In genomic region chr2:102804109-102804508, GRCm38 (mm10) we compare ENCODE assay signal across 8 mouse cellular contexts.
DNase-seq lines count a peak whose midpoint lies in the region; ATAC-seq and TF ChIP-seq lines count a peak whose summit lies in the region.

No protein-coding gene starts in this region.

- 41% methylated on average over 2 of the region's 2 CpGs for WGBS in hindbrain, postnatal 0 days
- 51% methylated on average over 2 of the region's 2 CpGs for WGBS in hindbrain, embryonic 10.5 days

- ATAC-seq in hindbrain, postnatal 0 days, result no peak
- no peak for ATAC-seq in erythroid progenitor cell, adult 5-6 weeks (replicated peaks; ENCODE audit: low FRiP score, poor library complexity, severe bottlenecking)

- H3K27me3 ChIP-seq in hindbrain, postnatal 0 days (ENCODE audit: insufficient read depth, low read length), result no peaks in the 10 kb centered on the region
- no peaks in the 10 kb centered on the region for H3K27me3 ChIP-seq in hindbrain, embryonic 10.5 days (ENCODE audit: insufficient read depth, poor library complexity, severe bottlenecking)

- no peak overlapping the region for H3K4me2 ChIP-seq in hindbrain, postnatal 0 days (ENCODE audit: low read depth, low read length)

- no peaks in the 10 kb centered on the region for H3K4me1 ChIP-seq in hindbrain, postnatal 0 days (ENCODE audit: insufficient read depth, low read length)
- no peaks in the 10 kb centered on the region for H3K4me1 ChIP-seq in hindbrain, embryonic 10.5 days (replicated peaks)

- DNase-seq in hindbrain, postnatal 0 days (ENCODE audit: low spot score), result peak; percentile 85
- DNase-seq in hindbrain, embryonic 10.5 days (ENCODE audit: low spot score), result no peak
- peak; percentile 49 for DNase-seq in 416B (ENCODE audit: low read depth)
- peak; percentile 19 for DNase-seq in ES-CJ7 (ENCODE audit: low read depth, low spot score)
- DNase-seq in heart, postnatal 36 days, result peak; percentile 6 to 14
- peak; percentile 41 for DNase-seq in thymus, postnatal 14 days
- DNase-seq in spleen, adult 12 weeks (ENCODE audit: low spot score), result no peak

- intact Hi-C loops in heart, postnatal 36 days (cut with DNase I), result loop anchor here (1.0 to 10.0 kb wide), 7 partner anchors 59 to 541 kb away; no protein-coding TSS in a partner anchor

- no peak overlapping the region for H3K9ac ChIP-seq in hindbrain, postnatal 0 days (replicated peaks; ENCODE audit: low read length)

- H3K27ac ChIP-seq in hindbrain, postnatal 0 days, result no peak overlapping the region
- no peak overlapping the region for H3K27ac ChIP-seq in hindbrain, embryonic 10.5 days

- peak; percentile 77 for TF ChIP-seq CTCF in hindbrain, postnatal 0 days (IDR thresholded peaks at IDR 0.05; ENCODE audit: low read depth)

- no peak overlapping the region for H3K4me3 ChIP-seq in hindbrain, postnatal 0 days (ENCODE audit: low read length)
- H3K4me3 ChIP-seq in hindbrain, embryonic 10.5 days, result no peak overlapping the region

- no peaks in the 10 kb centered on the region for H3K9me3 ChIP-seq in hindbrain, postnatal 0 days (ENCODE audit: low read length)
- H3K9me3 ChIP-seq in hindbrain, embryonic 10.5 days, result no peaks in the 10 kb centered on the region

- H3K36me3 ChIP-seq in hindbrain, postnatal 0 days (ENCODE audit: insufficient read depth, low read length), result no peaks in the 10 kb centered on the region
- H3K36me3 ChIP-seq in hindbrain, embryonic 10.5 days, result no peaks in the 10 kb centered on the region

Comparison
In these comparisons a context has a peak if more than half of its experiments do, and no peak if none do; other contexts are left out.
1. DNase-seq: peak in hindbrain, postnatal 0 days (single experiment), 416B (single experiment), ES-CJ7 (single experiment), heart, postnatal 36 days (2 of 2) and thymus, postnatal 14 days (single experiment); none in hindbrain, embryonic 10.5 days (single experiment) and spleen, adult 12 weeks (single experiment).